Mouse (Mus musculus) limb, embryonic 12.5 days (tissue): ENCODE data around the gene Enc1. TPM values are rescaled to one million over a fixed set of nuclear protein-coding genes. Genes with fewer than 3 reads are reported as not detected.
"Not testable (repeated sequence)": the region's sequence is repeated elsewhere in the genome, so short reads cannot be mapped to it uniquely, and the experiment has no call there.

ENCODE experiments used
- ATAC-seq: fragments of 200-750 bp; cut with Nextera tagmentation; 2 replicates; pipeline ENCODE4 v1.8.0; 2017; ENCODE audit warnings: low read depth, moderate TSS enrichment; ENCODE audit not compliant: insufficient number of reproducible peaks, insufficient read depth, low FRiP score, low TSS enrichment
- H3K27ac ChIP-seq: fragments of 300-500 bp; sonication (generic); 2 replicates; pipeline ENCODE4 v1.5.1; 2016; ENCODE audit warnings: mild to moderate bottlenecking, moderate library complexity
- H3K27me3 ChIP-seq: fragments of 300-500 bp; sonication (generic); 2 replicates; pipeline ENCODE4 v1.6.1; 2016; ENCODE audit warnings: mild to moderate bottlenecking, moderate library complexity
- H3K36me3 ChIP-seq: fragments of 300-500 bp; sonication (generic); 2 replicates; pipeline ENCODE4 v1.6.1; 2016; ENCODE audit warnings: mild to moderate bottlenecking, moderate library complexity
- H3K4me1 ChIP-seq: fragments of 300-500 bp; sonication (generic); replicated peaks from 2 replicates; pipeline ENCODE4 v1.6.1; 2016
- H3K4me2 ChIP-seq: fragments of 300-500 bp; sonication (generic); 2 replicates; pipeline ENCODE4 v1.6.1; 2016; ENCODE audit warnings: mild to moderate bottlenecking, moderate library complexity
- H3K4me3 ChIP-seq: fragments of 300-500 bp; sonication (generic); replicated peaks from 2 replicates; pipeline ENCODE4 v1.5.1; 2016; ENCODE audit warnings: mild to moderate bottlenecking
- H3K9ac ChIP-seq: fragments of 300-500 bp; sonication (generic); replicated peaks from 2 replicates; pipeline ENCODE4 v1.6.1; 2016; ENCODE audit warnings: mild to moderate bottlenecking, moderate library complexity
- H3K9me3 ChIP-seq: fragments of 300-500 bp; sonication (generic); 2 replicates; pipeline ENCODE4 v1.6.1; 2016; ENCODE audit warnings: mild to moderate bottlenecking, moderate library complexity
- WGBS: fragments of 180-500 bp; shearing (Covaris S2); methylation state at CpG from one replicate; pipeline ENCODE4 v1.1.7; 2016; 5-methylcytosine and 5-hydroxymethylcytosine counted together
- polyA plus RNA-seq: library from polyadenylated mRNA; unstranded; fragments of >200 nt; fragmentation: Nextera tagmentation; extraction: Ambion mirVana; gene quantifications from 2 replicates; pipeline ENCODE4 v1.2.1, GENCODE M21; 2016

Gene Enc1
- polyA plus RNA-seq, 1 experiment from 2014 or later: 6.8 TPM

DNA sequence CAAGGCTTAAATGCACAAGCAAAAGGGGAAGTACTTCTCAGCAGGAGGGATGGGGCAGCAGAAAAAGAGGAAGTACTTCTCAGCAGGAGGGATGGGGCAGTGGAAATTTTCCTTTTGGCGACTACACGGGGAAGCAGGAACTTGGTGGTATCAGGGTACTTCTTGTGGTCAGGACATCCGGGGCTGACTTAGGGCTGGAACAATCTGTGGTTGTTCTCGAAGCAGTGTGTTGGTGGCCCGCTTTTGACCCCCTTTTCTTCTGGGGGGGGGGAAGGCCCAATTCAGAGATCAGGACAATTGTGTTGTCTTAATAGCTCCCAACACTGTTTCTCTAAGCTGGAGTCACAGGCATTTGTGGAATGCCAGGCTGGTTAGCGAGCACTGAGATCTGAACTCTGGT lies 24.6 kb downstream of the Enc1 start:
- whole genome bisulfite sequencing: 94% methylated on average over 6 of the region's 6 CpGs
- not testable (repeated sequence) for H3K4me2 ChIP-seq, H3K4me3 ChIP-seq, H3K36me3 ChIP-seq, H3K9ac ChIP-seq, H3K27me3 ChIP-seq, H3K9me3 ChIP-seq, H3K27ac ChIP-seq, ATAC-seq
- H3K4me1 ChIP-seq: peaks cover 16% of the 10 kb centered on the region

DNA sequence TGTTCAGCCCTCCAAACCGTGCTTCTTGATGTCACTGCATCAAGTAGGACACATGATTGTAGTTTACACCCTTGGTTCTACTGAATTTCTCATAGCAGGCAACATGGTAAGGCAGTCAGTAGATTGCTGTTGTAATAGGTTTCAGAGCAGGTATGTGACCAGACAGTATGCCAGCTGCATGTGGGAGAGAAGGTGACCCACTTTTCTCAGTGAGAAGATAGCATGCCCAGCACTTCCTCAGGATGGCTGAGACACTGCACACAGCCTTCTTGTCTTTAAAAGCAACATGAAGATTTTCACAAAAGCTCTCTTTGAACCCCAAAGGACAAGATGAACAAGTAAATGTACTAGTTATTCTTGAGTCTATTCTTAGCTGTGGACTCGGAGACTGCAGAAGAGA lies 29.8 kb downstream of the Enc1 start:
- H3K4me3 ChIP-seq: no peak overlapping the region
- WGBS: 89% methylated on average over 2 of the region's 2 CpGs
- H3K27ac ChIP-seq: no peak overlapping the region
- H3K4me2 ChIP-seq: no peak overlapping the region
- H3K9me3 ChIP-seq: peaks cover 6% of the 10 kb centered on the region; the same call in 1 of the 2 replicates
- H3K36me3 ChIP-seq: no peaks in the 10 kb centered on the region
- ATAC-seq: no peak
- no peaks in the 10 kb centered on the region for H3K27me3 ChIP-seq
- no peaks in the 10 kb centered on the region for H3K4me1 ChIP-seq
- H3K9ac ChIP-seq: no peak overlapping the region

DNA sequence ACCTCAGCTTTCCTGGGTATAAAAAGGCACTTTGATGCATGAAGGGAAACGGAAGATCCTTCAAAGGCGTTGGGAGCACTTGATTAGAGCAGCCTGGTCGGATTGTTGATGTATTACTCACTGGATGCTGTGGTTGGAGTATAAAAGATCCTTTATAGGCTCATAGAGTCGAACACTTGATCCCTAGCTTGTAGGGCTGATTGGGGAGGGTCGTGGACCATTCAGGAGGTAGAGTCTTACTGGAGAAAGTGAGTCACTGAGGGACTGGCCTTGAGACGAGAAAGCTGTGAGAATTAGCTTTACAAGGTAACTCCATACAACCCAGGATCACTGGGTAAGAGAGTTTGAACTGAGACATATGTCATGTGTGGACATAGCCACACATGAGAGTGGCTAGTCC lies 30.7 kb downstream of the Enc1 start:
- no peaks in the 10 kb centered on the region for H3K27me3 ChIP-seq
- H3K9ac ChIP-seq: no peak overlapping the region
- peaks cover 6% of the 10 kb centered on the region; the same call in 1 of the 2 replicates for H3K9me3 ChIP-seq
- no peak overlapping the region for H3K27ac ChIP-seq
- H3K4me1 ChIP-seq: no peaks in the 10 kb centered on the region
- no peak overlapping the region for H3K4me2 ChIP-seq
- H3K4me3 ChIP-seq: no peak overlapping the region
- 74% methylated on average over 6 of the region's 6 CpGs for whole genome bisulfite sequencing
- no peaks in the 10 kb centered on the region for H3K36me3 ChIP-seq
- no peak for ATAC-seq

DNA sequence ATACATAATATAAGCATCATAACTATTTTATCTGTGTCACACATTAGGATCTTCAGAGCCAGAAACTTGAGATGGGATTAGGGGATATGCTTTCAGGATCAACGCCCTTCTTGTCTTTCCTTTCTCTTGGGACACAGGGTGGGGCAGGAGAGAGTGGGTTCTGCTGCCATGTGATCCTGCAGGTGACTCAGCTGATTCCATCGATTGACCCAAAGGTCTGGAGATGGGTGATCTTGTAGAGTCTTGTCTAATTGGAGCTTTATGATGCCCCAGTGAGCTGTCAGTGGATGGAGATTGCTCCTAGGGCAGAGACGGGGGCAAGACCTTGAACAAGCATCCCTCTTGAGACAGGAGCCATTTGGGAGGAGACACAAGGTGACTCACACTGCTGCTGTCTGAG lies 33.9 kb downstream of the Enc1 start:
- Histone ChIP-seq H3K4me1 (no peaks in the 10 kb centered on the region), H3K27ac (no peak overlapping the region), H3K4me2 (no peak overlapping the region), H3K9me3 (no peaks in the 10 kb centered on the region), H3K4me3 (no peak overlapping the region), H3K36me3 (no peaks in the 10 kb centered on the region), H3K9ac (no peak overlapping the region), H3K27me3 (peaks cover 3% of the 10 kb centered on the region; the same call in 1 of the 2 replicates)
- ATAC-seq: no peak
- 73% methylated on average over 3 of the region's 3 CpGs for WGBS

DNA sequence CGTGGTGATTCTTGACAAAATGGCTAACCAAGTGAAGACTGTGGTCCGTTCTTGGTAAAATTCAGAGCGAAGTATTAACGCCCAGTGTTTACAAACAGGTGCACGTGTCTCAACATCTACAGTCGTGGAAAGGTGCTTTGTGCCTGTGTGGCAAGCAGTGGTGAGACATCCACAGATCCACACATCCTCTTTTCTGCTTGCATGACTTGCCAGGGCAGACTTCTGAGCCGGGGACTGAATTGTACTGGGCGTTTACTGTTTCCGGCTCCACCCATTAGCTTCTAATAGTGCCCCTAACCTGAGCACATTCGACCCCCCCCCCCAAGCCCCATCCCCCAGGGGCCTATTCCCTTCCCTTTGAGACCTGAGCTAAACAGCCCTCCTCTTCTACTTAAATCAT lies 34.6 kb downstream of the Enc1 start:
- Histone ChIP-seq H3K27me3 (peaks cover 3% of the 10 kb centered on the region; the same call in 1 of the 2 replicates), H3K27ac (no peak overlapping the region), H3K4me3 (no peak overlapping the region), H3K4me2 (no peak overlapping the region), H3K4me1 (no peaks in the 10 kb centered on the region), H3K9ac (no peak overlapping the region), H3K9me3 (no peaks in the 10 kb centered on the region), H3K36me3 (no peaks in the 10 kb centered on the region)
- 76% methylated on average over 10 of the region's 10 CpGs for WGBS
- ATAC-seq: no peak

DNA sequence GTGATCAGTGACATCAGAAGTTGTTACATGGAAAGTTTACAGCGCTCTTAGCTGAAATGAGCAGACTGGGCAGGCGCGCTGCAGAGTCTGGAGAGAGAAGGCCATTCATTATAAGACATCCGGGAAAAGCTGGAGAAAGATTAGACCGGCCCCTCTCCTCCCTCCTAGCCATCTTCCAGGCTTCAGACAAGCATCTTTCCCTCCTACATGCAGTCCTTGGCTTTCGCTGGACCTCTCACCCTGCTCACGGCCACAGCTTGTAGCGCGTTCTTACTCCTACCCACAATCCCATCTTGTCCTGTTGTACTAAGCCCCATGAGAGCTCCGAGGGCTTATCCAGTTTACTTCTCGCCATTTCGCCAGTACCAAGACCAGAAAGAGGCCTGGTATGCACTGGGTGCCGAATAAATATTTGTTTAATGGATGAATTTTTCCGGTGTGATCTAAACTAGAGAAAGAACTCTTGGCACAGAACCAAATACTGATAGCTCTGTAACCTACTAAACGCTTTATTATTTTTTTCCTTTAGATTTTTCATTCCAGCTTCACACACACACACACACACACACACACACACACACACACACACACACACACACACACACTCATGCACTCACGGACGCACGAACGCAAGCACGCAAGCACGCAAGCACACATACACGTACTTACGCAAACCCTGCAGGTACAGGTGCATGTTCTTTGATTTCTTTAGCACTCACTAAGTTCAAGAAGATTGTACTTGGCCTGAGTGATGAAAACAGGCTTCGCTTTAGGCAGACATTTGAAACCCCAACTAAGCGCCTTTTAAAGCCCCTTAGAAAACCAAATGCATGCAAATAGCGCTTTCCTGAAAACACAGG lies 41.4 kb downstream of the Enc1 start:
- no peak for ATAC-seq

DNA sequence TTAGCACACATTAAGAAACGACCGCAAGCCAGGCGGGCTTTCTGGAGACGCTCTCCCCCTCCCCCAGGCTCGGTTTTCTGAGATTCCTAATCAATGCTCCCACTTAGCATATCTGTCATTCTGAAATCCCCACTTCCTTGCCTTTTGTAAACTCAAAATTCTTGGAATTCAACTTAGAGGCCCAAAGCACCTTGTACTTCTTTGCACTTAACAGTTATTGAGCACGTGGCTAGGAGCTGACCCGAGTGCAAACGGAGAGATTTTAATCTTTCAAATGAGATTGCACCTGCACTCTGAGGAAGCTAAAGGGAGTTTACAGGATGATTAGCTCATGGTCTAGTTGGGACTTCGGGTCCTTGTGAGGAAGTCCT lies 42.0 kb downstream of the Enc1 start:
- no peak for ATAC-seq
- H3K9me3 ChIP-seq: no peaks in the 10 kb centered on the region
- H3K27ac ChIP-seq: no peak overlapping the region
- H3K4me1 ChIP-seq: peaks cover 16% of the 10 kb centered on the region
- no peaks in the 10 kb centered on the region for H3K36me3 ChIP-seq
- peak overlapping the region; percentile 29; the same call in 1 of the 2 replicates for H3K4me3 ChIP-seq
- H3K27me3 ChIP-seq: peaks cover 34% of the 10 kb centered on the region
- 5% methylated on average over 9 of the region's 9 CpGs for WGBS
- H3K4me2 ChIP-seq: peak overlapping the region; percentile 60
- no peak overlapping the region for H3K9ac ChIP-seq

More for the DNA sequence above, 41.4 kb downstream of the Enc1 start:
- no peak overlapping the region for H3K27ac ChIP-seq
- H3K4me3 ChIP-seq: peak overlapping the region; percentile 29
- H3K27me3 ChIP-seq: peaks cover 36% of the 10 kb centered on the region
- H3K4me1 ChIP-seq: peaks cover 16% of the 10 kb centered on the region
- peak overlapping the region; percentile 60 for H3K4me2 ChIP-seq
- peak overlapping the region; percentile 27; the same call in 1 of the 2 replicates for H3K9ac ChIP-seq
- no peaks in the 10 kb centered on the region for H3K9me3 ChIP-seq
- no peaks in the 10 kb centered on the region for H3K36me3 ChIP-seq
- WGBS: 11% methylated on average over 26 of the region's 26 CpGs

DNA sequence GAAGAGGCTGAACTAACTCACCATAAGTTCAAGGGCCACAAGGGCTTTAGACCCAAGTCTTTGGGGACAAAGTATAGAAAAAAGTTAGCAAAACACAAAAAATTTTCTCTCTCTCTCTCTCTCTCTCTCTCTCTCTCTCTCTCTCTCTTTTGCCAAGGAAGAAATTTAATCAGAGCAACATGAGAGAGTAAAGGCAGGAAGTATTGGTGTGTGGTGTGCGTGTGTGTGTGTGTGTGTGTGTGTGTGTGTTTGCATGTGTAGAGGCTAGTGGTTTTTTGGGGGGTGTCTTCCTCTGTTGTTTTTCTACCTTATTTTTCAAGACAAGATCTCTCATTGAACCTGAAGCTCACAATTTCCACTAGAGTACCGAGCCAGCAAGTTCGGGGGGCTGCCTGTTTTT lies 46.1 kb downstream of the Enc1 start:
- WGBS: 87% methylated on average over 3 of the region's 3 CpGs
- ATAC-seq: no peak
- no peaks in the 10 kb centered on the region for H3K9me3 ChIP-seq
- H3K4me1 ChIP-seq: peaks cover 28% of the 10 kb centered on the region
- H3K4me2 ChIP-seq: no peak overlapping the region
- H3K27ac ChIP-seq: no peak overlapping the region
- H3K36me3 ChIP-seq: no peaks in the 10 kb centered on the region
- H3K9ac ChIP-seq: no peak overlapping the region
- H3K4me3 ChIP-seq: no peak overlapping the region
- H3K27me3 ChIP-seq: peaks cover 22% of the 10 kb centered on the region

DNA sequence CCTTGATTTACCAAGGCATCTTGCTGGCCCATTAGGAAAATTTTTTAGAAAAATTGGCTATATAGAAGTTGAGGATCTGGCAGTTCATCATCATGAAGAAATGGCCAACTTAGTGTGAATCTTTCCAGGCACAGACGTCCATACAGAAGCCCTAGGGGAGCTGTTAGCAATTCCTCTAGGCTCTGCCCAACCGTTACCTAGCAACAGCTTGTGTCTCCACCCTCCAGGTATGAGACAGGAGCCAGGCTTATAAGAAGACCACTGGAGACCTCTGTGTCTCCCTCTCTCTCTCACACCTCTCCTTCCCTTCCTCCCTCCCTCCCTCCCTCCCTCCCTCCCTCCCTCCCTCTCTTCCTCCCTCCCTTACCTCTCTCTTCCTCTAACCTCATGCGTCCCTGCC lies 49.8 kb downstream of the Enc1 start:
- Histone ChIP-seq H3K27me3 (no peaks in the 10 kb centered on the region; the same call in 1 of the 2 replicates), H3K4me1 (peaks cover 30% of the 10 kb centered on the region), H3K4me2 (no peak overlapping the region), H3K36me3 (no peaks in the 10 kb centered on the region), H3K9ac (no peak overlapping the region), H3K4me3 (no peak overlapping the region), H3K27ac (no peak overlapping the region), H3K9me3 (no peaks in the 10 kb centered on the region)
- WGBS: 16% methylated on average over 2 of the region's 3 CpGs
- ATAC-seq: no peak

DNA sequence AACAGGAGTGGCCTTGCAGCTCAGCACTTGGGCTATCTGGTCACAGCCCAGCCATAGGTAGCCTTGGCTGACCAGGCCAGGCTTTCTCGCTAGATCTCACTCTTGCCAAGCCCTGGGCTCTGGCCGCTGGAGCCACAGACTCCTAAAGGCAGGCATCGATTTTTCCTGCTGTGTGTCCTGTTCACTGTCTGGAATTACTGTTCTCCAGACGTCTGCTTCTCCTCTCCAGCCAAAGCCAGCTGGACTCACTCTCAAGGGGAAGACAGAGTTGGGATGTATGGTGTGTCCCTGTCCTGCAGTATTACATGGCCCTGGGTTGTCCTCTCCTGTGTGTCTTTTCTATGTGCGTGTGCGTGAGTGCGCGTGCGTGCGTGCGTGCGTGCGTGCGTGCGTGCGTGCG lies 50.4 kb downstream of the Enc1 start:
- 71% methylated on average over 17 of the region's 17 CpGs for WGBS
- Histone ChIP-seq H3K9ac (no peak overlapping the region), H3K9me3 (no peaks in the 10 kb centered on the region), H3K36me3 (no peaks in the 10 kb centered on the region), H3K4me1 (peaks cover 30% of the 10 kb centered on the region), H3K27me3 (no peaks in the 10 kb centered on the region; the same call in 1 of the 2 replicates), H3K4me3 (no peak overlapping the region), H3K4me2 (no peak overlapping the region), H3K27ac (no peak overlapping the region; the same call in 1 of the 2 replicates)
- ATAC-seq: no peak

DNA sequence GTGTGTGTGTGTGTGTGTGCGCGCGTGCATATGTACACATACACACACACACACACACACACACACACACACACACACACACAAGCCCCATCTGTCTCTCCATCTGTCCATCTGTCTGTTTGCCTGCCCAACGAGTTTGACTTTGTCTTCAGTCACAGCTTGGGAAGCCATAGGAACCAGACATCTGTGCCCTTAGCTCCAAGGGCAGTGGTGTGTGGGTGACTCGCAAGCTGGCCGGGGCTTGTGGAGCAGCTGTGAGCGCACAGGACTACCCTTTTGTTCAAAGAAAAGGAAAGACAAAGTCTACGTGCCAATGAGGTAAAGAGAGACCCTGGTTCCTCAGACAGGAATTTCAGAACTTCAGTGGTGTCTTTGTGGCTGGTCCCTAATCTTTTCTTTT lies 51.1 kb downstream of the Enc1 start:
- no peaks in the 10 kb centered on the region for H3K9me3 ChIP-seq
- no peak overlapping the region for H3K4me2 ChIP-seq
- no peaks in the 10 kb centered on the region; the same call in 1 of the 2 replicates for H3K27me3 ChIP-seq
- no peaks in the 10 kb centered on the region for H3K36me3 ChIP-seq
- no peak for ATAC-seq
- H3K4me3 ChIP-seq: no peak overlapping the region
- WGBS: 38% methylated on average over 7 of the region's 8 CpGs
- H3K27ac ChIP-seq: 0 out of 2 replicates have a peak overlapping the region, but pooled peaks have one; percentile 50
- H3K9ac ChIP-seq: no peak overlapping the region
- peaks cover 30% of the 10 kb centered on the region for H3K4me1 ChIP-seq
